Mouse (Mus musculus): Measurements from ENCODE around the gene Zcchc13. TPM values are rescaled to one million over a fixed set of nuclear protein-coding genes. Genes with fewer than 3 reads are reported as not detected.
"Not testable (repeated sequence)": the region's sequence is repeated elsewhere in the genome, so short reads cannot be mapped to it uniquely, and the experiment has no call there.

Zcchc13 gene
- polyA plus RNA-seq, 2 experiments: not detected

- WGBS (ENCODE audit: insufficient replicate concordance): 51% methylated on average over 3 of the region's 4 CpGs
- Histone ChIP-seq H3K4me3 (ENCODE audit: insufficient read depth in 1 of 2, low read depth in 2 of 2, low read length in 2 of 2) (no peak overlapping the region), H3K4me2 (ENCODE audit: low read depth) (no peak overlapping the region), H3K36me3 (replicated peaks; ENCODE audit: control insufficient read depth, insufficient read depth, low read depth) (no peaks in the 10 kb centered on the region), H3K9me3 (ENCODE audit: control insufficient read depth, low read length) (no peaks in the 10 kb centered on the region; the same call in 1 of the 2 replicates), H3K4me1 (replicated peaks; ENCODE audit: control insufficient read depth in 2 of 2, insufficient read depth in 2 of 2, low read length in 1 of 2) (no peaks in the 10 kb centered on the region), H3K27ac (no peak overlapping the region), H3K9ac (replicated peaks) (no peak overlapping the region), H3K27me3 (ENCODE audit: control insufficient read depth, insufficient read depth, low read length) (no peaks in the 10 kb centered on the region)
- DNase-seq (ENCODE audit: low read depth in 3 of 3, low spot score in 3 of 3): no peak
- TF ChIP-seq EP300 (IDR thresholded peaks at IDR 0.05; ENCODE audit: low read depth): no peak
- no peak for TF ChIP-seq CTCF (IDR thresholded peaks at IDR 0.05; ENCODE audit: low read depth)
- no peak for ATAC-seq (ENCODE audit: insufficient read depth)
These were observed 28.6 kb downstream of the Zcchc13 start for GRCm38 (mm10) chrX:103658985-103659384.

GRCm38 (mm10) chrX:103664445-103664844 is 34.1 kb downstream of the Zcchc13 start:
- H3K4me1 ChIP-seq (replicated peaks; ENCODE audit: control insufficient read depth in 2 of 2, insufficient read depth in 2 of 2, low read length in 1 of 2); H3K27me3 ChIP-seq (ENCODE audit: control insufficient read depth, insufficient read depth, low read length); H3K36me3 ChIP-seq (replicated peaks; ENCODE audit: control insufficient read depth, insufficient read depth, low read depth); DNase-seq (ENCODE audit: low read depth in 3 of 3, low spot score in 3 of 3); H3K4me2 ChIP-seq (ENCODE audit: low read depth); H3K9me3 ChIP-seq (ENCODE audit: control insufficient read depth, low read length); H3K27ac ChIP-seq; H3K4me3 ChIP-seq (ENCODE audit: insufficient read depth in 1 of 2, low read depth in 2 of 2, low read length in 2 of 2); H3K9ac ChIP-seq (replicated peaks); ATAC-seq (ENCODE audit: insufficient read depth): not testable (repeated sequence)
- 57% methylated on average over 10 of the region's 10 CpGs for WGBS (ENCODE audit: insufficient replicate concordance)

GRCm38 (mm10) chrX:103670245-103670644 is 39.9 kb downstream of the Zcchc13 start:
- H3K9me3 ChIP-seq (ENCODE audit: control insufficient read depth, low read length): no peaks in the 10 kb centered on the region
- no peak overlapping the region for H3K9ac ChIP-seq (replicated peaks)
- H3K4me3 ChIP-seq (ENCODE audit: insufficient read depth in 1 of 2, low read depth in 2 of 2, low read length in 2 of 2): no peak overlapping the region
- H3K27me3 ChIP-seq (ENCODE audit: control insufficient read depth, insufficient read depth, low read length): no peaks in the 10 kb centered on the region; the same call in 1 of the 2 replicates
- ATAC-seq (ENCODE audit: insufficient read depth): no peak
- H3K27ac ChIP-seq: no peak overlapping the region
- no peak for DNase-seq (ENCODE audit: low read depth in 3 of 3, low spot score in 3 of 3)
- no peaks in the 10 kb centered on the region for H3K36me3 ChIP-seq (replicated peaks; ENCODE audit: control insufficient read depth, insufficient read depth, low read depth)
- no peak overlapping the region for H3K4me2 ChIP-seq (ENCODE audit: low read depth)
- H3K4me1 ChIP-seq (replicated peaks; ENCODE audit: control insufficient read depth in 2 of 2, insufficient read depth in 2 of 2, low read length in 1 of 2): no peaks in the 10 kb centered on the region
- TF ChIP-seq CTCF (IDR thresholded peaks at IDR 0.05; ENCODE audit: low read depth): no peak
- no peak for TF ChIP-seq EP300 (IDR thresholded peaks at IDR 0.05; ENCODE audit: low read depth)

GRCm38 (mm10) chrX:103673761-103674160 is 43.4 kb downstream of the Zcchc13 start:
- 46% methylated on average over 3 of the region's 3 CpGs for WGBS (ENCODE audit: insufficient replicate concordance)
- no peaks in the 10 kb centered on the region; the same call in 1 of the 2 replicates for H3K27me3 ChIP-seq (ENCODE audit: control insufficient read depth, insufficient read depth, low read length)

GRCm38 (mm10) chrX:103674674-103675073 is 44.3 kb downstream of the Zcchc13 start:
- no peak for DNase-seq (ENCODE audit: low read depth in 3 of 3, low spot score in 3 of 3)
- no peak for TF ChIP-seq EP300 (IDR thresholded peaks at IDR 0.05; ENCODE audit: low read depth)
- TF ChIP-seq CTCF (IDR thresholded peaks at IDR 0.05; ENCODE audit: low read depth): peak; percentile 5; the same call in 1 of the 2 replicates
- H3K36me3 ChIP-seq (replicated peaks; ENCODE audit: control insufficient read depth, insufficient read depth, low read depth): no peaks in the 10 kb centered on the region
- WGBS (ENCODE audit: insufficient replicate concordance): 19% methylated on average over 2 of the region's 2 CpGs
- H3K9ac ChIP-seq (replicated peaks): no peak overlapping the region
- H3K27ac ChIP-seq: no peak overlapping the region
- ATAC-seq (ENCODE audit: insufficient read depth): no peak
- no peak overlapping the region for H3K4me3 ChIP-seq (ENCODE audit: insufficient read depth in 1 of 2, low read depth in 2 of 2, low read length in 2 of 2)
- H3K27me3 ChIP-seq (ENCODE audit: control insufficient read depth, insufficient read depth, low read length): no peaks in the 10 kb centered on the region; the same call in 1 of the 2 replicates
- no peaks in the 10 kb centered on the region for H3K4me1 ChIP-seq (replicated peaks; ENCODE audit: control insufficient read depth in 2 of 2, insufficient read depth in 2 of 2, low read length in 1 of 2)
- no peak overlapping the region for H3K4me2 ChIP-seq (ENCODE audit: low read depth)
- H3K9me3 ChIP-seq (ENCODE audit: control insufficient read depth, low read length): no peaks in the 10 kb centered on the region

More at GRCm38 (mm10) chrX:103673761-103674160, 43.4 kb downstream of the Zcchc13 start:
- H3K4me1 ChIP-seq (replicated peaks; ENCODE audit: control insufficient read depth in 2 of 2, insufficient read depth in 2 of 2, low read length in 1 of 2): no peaks in the 10 kb centered on the region
- H3K36me3 ChIP-seq (replicated peaks; ENCODE audit: control insufficient read depth, insufficient read depth, low read depth): no peaks in the 10 kb centered on the region
- no peak overlapping the region for H3K4me2 ChIP-seq (ENCODE audit: low read depth)
- no peak overlapping the region for H3K9ac ChIP-seq (replicated peaks)
- DNase-seq (ENCODE audit: low read depth in 3 of 3, low spot score in 3 of 3): no peak
- no peaks in the 10 kb centered on the region for H3K9me3 ChIP-seq (ENCODE audit: control insufficient read depth, low read length)
- ATAC-seq (ENCODE audit: insufficient read depth): no peak
- TF ChIP-seq EP300 (IDR thresholded peaks at IDR 0.05; ENCODE audit: low read depth) (no peak), CTCF (IDR thresholded peaks at IDR 0.05; ENCODE audit: low read depth) (no peak)
- no peak overlapping the region for H3K4me3 ChIP-seq (ENCODE audit: insufficient read depth in 1 of 2, low read depth in 2 of 2, low read length in 2 of 2)
- H3K27ac ChIP-seq: no peak overlapping the region

Other genes with a start within 250 kb of the Zcchc13 start
- gene Tsx, start 216.1 kb upstream of the Zcchc13 start, polyA plus RNA-seq (2012; rRNA removed): 0.07 TPM in 1 of 2 replicates, not detected in the other
- gene Tsx, start 216.1 kb upstream of the Zcchc13 start, polyA plus RNA-seq (2014; fragmentation: Nextera tagmentation; extraction: Ambion mirVana): not detected in 2 replicates
- gene Gm26992, start 208.6 kb upstream of the Zcchc13 start, polyA plus RNA-seq (2012; rRNA removed): 0.41 TPM in 1 of 2 replicates, not detected in the other
- not detected in 2 replicates for gene Gm26992, start 208.6 kb upstream of the Zcchc13 start, polyA plus RNA-seq (2014; fragmentation: Nextera tagmentation; extraction: Ambion mirVana)
- 4.2 and 5.2 TPM in 2 replicates for gene Slc16a2, start 191.4 kb downstream of the Zcchc13 start, polyA plus RNA-seq (2012; rRNA removed)
- gene Slc16a2, start 191.4 kb downstream of the Zcchc13 start, polyA plus RNA-seq (2014; fragmentation: Nextera tagmentation; extraction: Ambion mirVana): 7.5 and 8.2 TPM in 2 replicates

Data from liver, embryonic 14.5 days (tissue).